Mouse (Mus musculus): ENCODE measurements at regions not wholly inside any gene's neighbourhood (a gene's known extent, or its start where the extent isn't known, plus 50 kb on each side); places are given as distances from the start of the nearest gene placed in this dataset.

- TF ChIP-seq CTCF (IDR thresholded peaks at IDR 0.05; ENCODE audit: low read depth): no peak
- no peak for TF ChIP-seq EP300 (IDR thresholded peaks at IDR 0.05; ENCODE audit: low read depth)
These were observed 139.4 kb downstream of the Sec23a start for GRCm38 (mm10) chr12:58872465-58872864.
